Mouse (Mus musculus) limb, embryonic 15.5 days (tissue): Measurements from ENCODE around the gene Hsd17b7. TPM values are rescaled to one million over a fixed set of nuclear protein-coding genes. Genes with fewer than 3 reads are reported as not detected.

Experiments
- ATAC-seq: fragments of 200-750 bp; cut with Nextera tagmentation; 2 replicates; pipeline ENCODE4 v1.8.0; 2017; ENCODE audit warnings: low read depth, moderate TSS enrichment; ENCODE audit not compliant: insufficient number of reproducible peaks, low FRiP score, low TSS enrichment
- H3K27ac ChIP-seq: fragments of 300-500 bp; sonication (generic); 2 replicates; pipeline ENCODE4 v1.5.1; 2015; ENCODE audit warnings: moderate library complexity, mild to moderate bottlenecking, inconsistent platforms
- H3K27me3 ChIP-seq: fragments of 300-500 bp; sonication (generic); 2 replicates; pipeline ENCODE4 v1.6.1; 2015; ENCODE audit warnings: inconsistent platforms
- H3K36me3 ChIP-seq: fragments of 300-500 bp; sonication (generic); 2 replicates; pipeline ENCODE4 v1.6.1; 2015; ENCODE audit warnings: inconsistent platforms
- H3K4me1 ChIP-seq: fragments of 300-500 bp; sonication (generic); 2 replicates; pipeline ENCODE4 v1.6.1; 2015; ENCODE audit warnings: inconsistent platforms
- H3K4me2 ChIP-seq: fragments of 300-500 bp; sonication (generic); 2 replicates; pipeline ENCODE4 v1.6.1; 2015; ENCODE audit warnings: mild to moderate bottlenecking, inconsistent platforms
- H3K4me3 ChIP-seq: fragments of 300-500 bp; sonication (generic); 2 replicates; pipeline ENCODE4 v1.5.1; 2015; ENCODE audit warnings: mild to moderate bottlenecking, inconsistent platforms
- H3K9ac ChIP-seq: fragments of 300-500 bp; sonication (generic); 2 replicates; pipeline ENCODE4 v1.6.1; 2015; ENCODE audit warnings: inconsistent platforms
- H3K9me3 ChIP-seq: fragments of 300-500 bp; sonication (generic); 2 replicates; pipeline ENCODE4 v1.6.1; 2016; ENCODE audit warnings: inconsistent platforms
- WGBS: fragments of 180-500 bp; shearing (Covaris S2); methylation state at CpG from one replicate; pipeline ENCODE4 v1.1.7; 2015; 5-methylcytosine and 5-hydroxymethylcytosine counted together
- polyA plus RNA-seq: library from polyadenylated mRNA; unstranded; fragments of >200 nt; fragmentation: Nextera tagmentation; extraction: Ambion mirVana; gene quantifications from 2 replicates; pipeline ENCODE4 v1.2.1, GENCODE M21; 2015

Hsd17b7 gene
- polyA plus RNA-seq, 1 experiment from 2014 or later, result 22.0 TPM

- WGBS, result 52% methylated on average over 6 of the region's 6 CpGs
- Histone ChIP-seq H3K4me1 (peaks cover 3% of the 10 kb centered on the region; the same call in 1 of the 2 replicates), H3K4me2 (no peak overlapping the region), H3K4me3 (no peak overlapping the region), H3K9ac (no peak overlapping the region), H3K27me3 (no peaks in the 10 kb centered on the region), H3K36me3 (no peaks in the 10 kb centered on the region), H3K27ac (no peak overlapping the region), H3K9me3 (no peaks in the 10 kb centered on the region)
- ATAC-seq, result no peak
Observed at GRCm38 (mm10) chr1:169911526-169911925, 57.5 kb downstream of the Hsd17b7 start.

DNA sequence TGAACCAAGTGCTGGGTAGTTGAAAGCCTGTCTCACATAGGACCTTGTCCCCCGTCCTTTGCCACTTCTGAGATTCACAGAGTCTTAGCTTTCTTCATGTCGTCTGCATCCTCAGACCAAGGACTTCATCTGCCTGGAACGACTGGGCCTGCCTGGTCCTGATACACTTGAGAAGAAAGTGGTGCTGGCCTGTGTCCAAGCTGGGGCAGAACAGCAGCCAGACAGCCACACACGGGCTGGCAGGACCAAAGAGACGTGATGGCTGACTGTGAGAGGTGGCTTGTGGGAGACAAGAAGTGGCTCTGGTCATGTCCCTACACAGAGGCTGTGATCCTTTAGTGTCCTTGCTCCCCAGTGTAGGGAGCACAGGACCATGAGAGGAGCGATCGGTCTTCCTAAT is 58.3 kb downstream of the Hsd17b7 start:
- no peak for ATAC-seq
- Histone ChIP-seq H3K4me1 (0 out of 2 replicates have a peak, but pooled peaks cover 3% of the 10 kb centered on the region), H3K27me3 (no peaks in the 10 kb centered on the region), H3K9ac (no peak overlapping the region), H3K27ac (no peak overlapping the region), H3K4me3 (no peak overlapping the region), H3K9me3 (no peaks in the 10 kb centered on the region), H3K4me2 (no peak overlapping the region), H3K36me3 (no peaks in the 10 kb centered on the region)
- WGBS, result 72% methylated on average over 7 of the region's 7 CpGs

GRCm38 (mm10) chr1:169909659-169910058 is 59.4 kb downstream of the Hsd17b7 start:
- Histone ChIP-seq H3K9ac (no peak overlapping the region), H3K4me3 (no peak overlapping the region), H3K27me3 (no peaks in the 10 kb centered on the region), H3K36me3 (no peaks in the 10 kb centered on the region), H3K4me2 (no peak overlapping the region), H3K4me1 (0 out of 2 replicates have a peak, but pooled peaks cover 3% of the 10 kb centered on the region), H3K9me3 (no peaks in the 10 kb centered on the region), H3K27ac (no peak overlapping the region)
- WGBS, result 77% methylated on average over 6 of the region's 6 CpGs
- ATAC-seq, result no peak

DNA sequence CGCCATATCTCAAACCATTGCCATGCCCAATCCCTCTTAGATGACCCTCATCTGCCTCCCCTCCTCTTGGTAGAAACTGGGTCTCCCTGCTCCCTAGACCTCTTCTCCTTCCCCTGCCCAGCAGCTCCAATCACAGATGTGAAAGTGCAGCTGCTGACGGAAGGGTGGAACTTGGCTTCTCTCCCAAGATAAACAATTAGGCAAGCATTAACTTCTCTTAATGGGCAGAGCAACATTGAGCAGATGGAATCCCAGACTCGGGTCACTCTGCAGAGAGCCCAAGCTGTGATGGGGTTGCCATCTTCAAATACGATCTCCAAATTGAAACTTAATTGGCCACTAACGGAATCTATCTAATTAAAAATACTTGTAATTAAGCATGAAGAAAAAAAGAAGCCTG is 59.9 kb downstream of the Hsd17b7 start:
- 72% methylated on average over 5 of the region's 5 CpGs for WGBS
- no peak for ATAC-seq
- no peak overlapping the region for H3K4me2 ChIP-seq

GRCm38 (mm10) chr1:169900771-169901336 is 68.2 kb downstream of the Hsd17b7 start:
- Histone ChIP-seq H3K27ac (no peak overlapping the region), H3K27me3 (no peaks in the 10 kb centered on the region), H3K9me3 (no peaks in the 10 kb centered on the region), H3K9ac (no peak overlapping the region), H3K4me1 (no peaks in the 10 kb centered on the region), H3K36me3 (no peaks in the 10 kb centered on the region), H3K4me2 (no peak overlapping the region), H3K4me3 (no peak overlapping the region)
- 78% methylated on average over 3 of the region's 3 CpGs for WGBS
- no peak for ATAC-seq

More for the DNA sequence above, 59.9 kb downstream of the Hsd17b7 start:
- H3K27me3 ChIP-seq, result no peaks in the 10 kb centered on the region
- no peaks in the 10 kb centered on the region for H3K9me3 ChIP-seq
- H3K27ac ChIP-seq, result no peak overlapping the region
- H3K9ac ChIP-seq, result no peak overlapping the region
- H3K4me3 ChIP-seq, result no peak overlapping the region
- 0 out of 2 replicates have a peak, but pooled peaks cover 3% of the 10 kb centered on the region for H3K4me1 ChIP-seq
- no peaks in the 10 kb centered on the region for H3K36me3 ChIP-seq

Other genes starting within 250 kb of the Hsd17b7 start
- gene Rgs4, start 221.6 kb downstream of the Hsd17b7 start, polyA plus RNA-seq, result 5.6 and 6.0 TPM in 2 replicates
- gene Ccdc190, start 40.6 kb downstream of the Hsd17b7 start, polyA plus RNA-seq, result 0.13 TPM in 1 of 2 replicates, not detected in the other
- gene Ddr2, start 141.5 kb upstream of the Hsd17b7 start, polyA plus RNA-seq, result 87.3 and 91.8 TPM in 2 replicates
- gene Uap1, start 205.7 kb upstream of the Hsd17b7 start, polyA plus RNA-seq, result 75.5 and 75.7 TPM in 2 replicates
- 4.9 and 6.7 TPM in 2 replicates for gene Uhmk1, start 246.2 kb upstream of the Hsd17b7 start, polyA plus RNA-seq